Mouse (Mus musculus): ENCODE measurements at regions not wholly inside any gene's neighbourhood (a gene's known extent, or its start where the extent isn't known, plus 50 kb on each side); places are given as distances from the start of the nearest gene placed in this dataset.

- no peak for DNase-seq (ENCODE audit: low spot score)
Measured at GRCm38 (mm10) chr11:19246390-19247114, 227.8 kb upstream of the Meis1 start.

- DNase-seq (ENCODE audit: low spot score), result no peak
Measured at GRCm38 (mm10) chr11:19253605-19254004, 234.8 kb upstream of the Meis1 start.

- no peak for DNase-seq (ENCODE audit: low spot score)
Measured at GRCm38 (mm10) chr11:19254183-19254582, 235.4 kb upstream of the Meis1 start.

- no peak for DNase-seq (ENCODE audit: low spot score)
Measured at GRCm38 (mm10) chr11:19257549-19257948, 238.8 kb upstream of the Meis1 start.

GRCm38 (mm10) chr11:19262832-19263231, 244.0 kb upstream of the Meis1 start:
- no peak for DNase-seq (ENCODE audit: low spot score)

GRCm38 (mm10) chr11:19264798-19265671, 246.2 kb upstream of the Meis1 start:
- no peak for DNase-seq (ENCODE audit: low spot score)

- no peak for DNase-seq (ENCODE audit: low spot score)
Measured at GRCm38 (mm10) chr11:19265672-19265972, 246.8 kb upstream of the Meis1 start.

- no peak for DNase-seq (ENCODE audit: low spot score)
Measured at GRCm38 (mm10) chr11:19290971-19291370, 272.2 kb upstream of the Meis1 start.

GRCm38 (mm10) chr11:19299411-19299810, 280.6 kb upstream of the Meis1 start:
- DNase-seq (ENCODE audit: low spot score), result no peak

GRCm38 (mm10) chr11:19306687-19307086, 287.9 kb upstream of the Meis1 start:
- DNase-seq (ENCODE audit: low spot score), result no peak

- no peak for DNase-seq (ENCODE audit: low spot score)
Measured at GRCm38 (mm10) chr11:19330685-19331239, 312.0 kb upstream of the Meis1 start.

GRCm38 (mm10) chr11:19332274-19332673, 313.5 kb upstream of the Meis1 start:
- no peak for DNase-seq (ENCODE audit: low spot score)

- DNase-seq (ENCODE audit: low spot score), result no peak
Measured at GRCm38 (mm10) chr11:19332727-19333126, 313.9 kb upstream of the Meis1 start.

- DNase-seq (ENCODE audit: low spot score), result no peak
Measured at GRCm38 (mm10) chr11:19333908-19334487, 315.2 kb upstream of the Meis1 start.

GRCm38 (mm10) chr11:19335384-19335783, 316.6 kb upstream of the Meis1 start:
- DNase-seq (ENCODE audit: low spot score), result no peak

- DNase-seq (ENCODE audit: low spot score), result no peak
Measured at GRCm38 (mm10) chr11:19339721-19340317, 321.0 kb upstream of the Meis1 start.

GRCm38 (mm10) chr11:19340889-19341288, 322.1 kb upstream of the Meis1 start:
- no peak for DNase-seq (ENCODE audit: low spot score)

GRCm38 (mm10) chr11:19341379-19341778, 322.6 kb upstream of the Meis1 start:
- no peak for DNase-seq (ENCODE audit: low spot score)

GRCm38 (mm10) chr11:19342803-19343202, 324.0 kb upstream of the Meis1 start:
- DNase-seq (ENCODE audit: low spot score), result no peak

GRCm38 (mm10) chr11:19346276-19346826, 327.6 kb upstream of the Meis1 start:
- DNase-seq (ENCODE audit: low spot score), result no peak

- DNase-seq (ENCODE audit: low spot score), result no peak
Measured at GRCm38 (mm10) chr11:19350331-19351242, 331.8 kb upstream of the Meis1 start.

Measured in lung, postnatal 25 days (tissue).